In genomic region chr6:3307598-3308220, GRCm38 (mm10) we compare ENCODE assay signal across 7 mouse cellular contexts.
DNase-seq lines count a peak whose midpoint lies in the region; ATAC-seq lines count a peak whose summit lies in the region.
"Not testable (repeated sequence)": the region's sequence is repeated elsewhere in the genome, so short reads cannot be mapped to it uniquely, and the experiment has no call there.

No protein-coding gene starts in this region.

- peak; percentile 79 for ATAC-seq in forebrain, embryonic 14.5 days
- ATAC-seq in limb, embryonic 15.5 days (ENCODE audit: insufficient number of reproducible peaks, low FRiP score, low TSS enrichment, low read depth) = not testable (repeated sequence)

- peak; percentile 6 for DNase-seq in brain, embryonic 18.5 days (ENCODE audit: low read depth, low spot score)
- peak; percentile 71 for DNase-seq in forebrain, embryonic 14.5 days (ENCODE audit: low spot score)
- peak; percentile 24 to 36 for DNase-seq in heart, postnatal 10 days
- DNase-seq in kidney, adult 8-10 months = peak; percentile 60 to 68
- peak; percentile 67 for DNase-seq in lung, postnatal 25 days (ENCODE audit: low spot score)
- DNase-seq in ovary, adult 18-20 months (ENCODE audit: low spot score) = peak; percentile 6

- not testable (repeated sequence) for H3K4me1 ChIP-seq in forebrain, embryonic 14.5 days (ENCODE audit: control insufficient read depth, insufficient read depth, low read length); limb, embryonic 15.5 days

- H3K9ac ChIP-seq in forebrain, embryonic 14.5 days (ENCODE audit: low read length); limb, embryonic 15.5 days: not testable (repeated sequence)

- not testable (repeated sequence) for H3K27ac ChIP-seq in forebrain, embryonic 14.5 days (ENCODE audit: low read depth, low read length); limb, embryonic 15.5 days

- H3K36me3 ChIP-seq in forebrain, embryonic 14.5 days (ENCODE audit: control insufficient read depth, insufficient read depth, low read length); limb, embryonic 15.5 days: not testable (repeated sequence)

- not testable (repeated sequence) for H3K27me3 ChIP-seq in forebrain, embryonic 14.5 days (replicated peaks; ENCODE audit: control insufficient read depth, insufficient read depth, low read length); limb, embryonic 15.5 days

- peak overlapping the region; percentile 21; the same call in 1 of the 2 replicates for H3K4me2 ChIP-seq in forebrain, embryonic 14.5 days (ENCODE audit: low read length)
- peak overlapping the region; percentile 27; the same call in 1 of the 2 replicates for H3K4me2 ChIP-seq in limb, embryonic 15.5 days

- WGBS in forebrain, embryonic 14.5 days = under 1% methylated on average over 11 of the region's 11 CpGs
- 2% methylated on average over 11 of the region's 11 CpGs for WGBS in limb, embryonic 15.5 days

- not testable (repeated sequence) for H3K9me3 ChIP-seq in forebrain, embryonic 14.5 days (replicated peaks; ENCODE audit: control insufficient read depth, low read length); limb, embryonic 15.5 days

- H3K4me3 ChIP-seq in forebrain, embryonic 14.5 days (ENCODE audit: low read depth, low read length); limb, embryonic 15.5 days: not testable (repeated sequence)

- intact Hi-C loops in heart, postnatal 10 days (cut with DNase I) = not testable (repeated sequence)

Comparison
In these comparisons a context has a peak if more than half of its experiments do, and no peak if none do; other contexts are left out.
1. DNase-seq: peak in every context shown above with its lines; median percentile 71 in forebrain, embryonic 14.5 days; 67 in lung, postnatal 25 days; 64 in kidney, adult 8-10 months; 30 in heart, postnatal 10 days; 6 in brain, embryonic 18.5 days; 6 in ovary, adult 18-20 months.